Mouse (Mus musculus): ENCODE data around the gene 1700003E16Rik.

Gene 1700003E16Rik

GRCm38 (mm10) chr6:83156259-83156684, at the start of gene 1700003E16Rik, which contains the start of gene Wdr54:
Gene 1700003E16Rik (plus strand): TSS chr6:83156404.
Gene Wdr54 (minus strand): TSS chr6:83156397.
- DNase-seq (ENCODE audit: low spot score in 2 of 2), result peak in 1 of 2 experiments; percentile 23

GRCm38 (mm10) chr6:83107566-83108400, 48.4 kb upstream of the 1700003E16Rik start:
- peak; percentile 76 to 85 for DNase-seq (ENCODE audit: low spot score in 2 of 2)

- peak; percentile 67 to 79 for DNase-seq (ENCODE audit: low spot score in 2 of 2)
These were observed 47.2 kb upstream of the 1700003E16Rik start, which contains the start of gene Mrpl53 for GRCm38 (mm10) chr6:83108762-83109668. Gene Mrpl53 (plus strand): TSS chr6:83109040.

GRCm38 (mm10) chr6:83111510-83112136, 44.6 kb upstream of the 1700003E16Rik start:
- no peak for DNase-seq (ENCODE audit: low spot score in 2 of 2)

- peak; percentile 91 to 93 for DNase-seq (ENCODE audit: low spot score in 2 of 2)
These were observed 41.1 kb upstream of the 1700003E16Rik start, which contains the start of gene Mogs for GRCm38 (mm10) chr6:83115011-83115671. Gene Mogs (plus strand): TSS chr6:83115496.

- DNase-seq (ENCODE audit: low spot score in 2 of 2), result no peak
These were observed 40.4 kb upstream of the 1700003E16Rik start for GRCm38 (mm10) chr6:83115682-83116372.

GRCm38 (mm10) chr6:83116373-83117164, 39.6 kb upstream of the 1700003E16Rik start:
- DNase-seq (ENCODE audit: low spot score in 2 of 2), result no peak

GRCm38 (mm10) chr6:83117165-83117438, 39.1 kb upstream of the 1700003E16Rik start:
- no peak for DNase-seq (ENCODE audit: low spot score in 2 of 2)

- DNase-seq (ENCODE audit: low spot score in 2 of 2), result no peak
These were observed 38.6 kb upstream of the 1700003E16Rik start for GRCm38 (mm10) chr6:83117616-83118015.

GRCm38 (mm10) chr6:83118369-83118768, 37.8 kb upstream of the 1700003E16Rik start:
- no peak for DNase-seq (ENCODE audit: low spot score in 2 of 2)

GRCm38 (mm10) chr6:83118825-83119733, 37.1 kb upstream of the 1700003E16Rik start:
- no peak for DNase-seq (ENCODE audit: low spot score in 2 of 2)

- no peak for DNase-seq (ENCODE audit: low spot score in 2 of 2)
These were observed 36.5 kb upstream of the 1700003E16Rik start for GRCm38 (mm10) chr6:83119734-83120051.

GRCm38 (mm10) chr6:83120930-83121862, 35.0 kb upstream of the 1700003E16Rik start, which contains the start of gene Wbp1:
Gene Wbp1 (minus strand): TSS chr6:83121559.
- peak; percentile 80 to 82 for DNase-seq (ENCODE audit: low spot score in 2 of 2)

- peak in 1 of 2 experiments; percentile 44 for DNase-seq (ENCODE audit: low spot score in 2 of 2)
These were observed 34.1 kb upstream of the 1700003E16Rik start for GRCm38 (mm10) chr6:83121863-83122710.

GRCm38 (mm10) chr6:83122961-83123360, 33.2 kb upstream of the 1700003E16Rik start:
- DNase-seq (ENCODE audit: low spot score in 2 of 2), result no peak

- DNase-seq (ENCODE audit: low spot score in 2 of 2), result peak; percentile 76 to 87
These were observed 31.3 kb upstream of the 1700003E16Rik start for GRCm38 (mm10) chr6:83124851-83125312.

GRCm38 (mm10) chr6:83125331-83125730, 30.9 kb upstream of the 1700003E16Rik start, which contains the start of gene Ino80b:
Gene Ino80b (minus strand): TSS chr6:83125431.
- no peak for DNase-seq (ENCODE audit: low spot score in 2 of 2)

Data from spleen, postnatal 14 days (tissue).